Mouse (Mus musculus) T-helper 2 cell (primary cell): Measurements from ENCODE around the gene Tbc1d15.

Experiments
- in situ Hi-C: fragments of 300-600 bp; cut with MboI, MseI; formaldehyde crosslinking; loops from one replicate; pipeline ENCODE4 v1.15.1; 2025; ENCODE audit warnings: high pct_unique_total_duplicates

The Tbc1d15 gene

GRCm38 (mm10) chr10:115169410-115169809, 81.9 kb downstream of the Tbc1d15 start:
- in situ Hi-C loops, result no loop called here

- in situ Hi-C loops, result no loop called here
Measured at GRCm38 (mm10) chr10:115160289-115160688, 91.0 kb downstream of the Tbc1d15 start.
